Mouse (Mus musculus): ENCODE data around the gene Bmp4. TPM values are rescaled to one million over a fixed set of nuclear protein-coding genes. Genes with fewer than 3 reads are reported as not detected.

The Bmp4 gene
- total RNA-seq, 1 experiment: 36.5 TPM

DNA sequence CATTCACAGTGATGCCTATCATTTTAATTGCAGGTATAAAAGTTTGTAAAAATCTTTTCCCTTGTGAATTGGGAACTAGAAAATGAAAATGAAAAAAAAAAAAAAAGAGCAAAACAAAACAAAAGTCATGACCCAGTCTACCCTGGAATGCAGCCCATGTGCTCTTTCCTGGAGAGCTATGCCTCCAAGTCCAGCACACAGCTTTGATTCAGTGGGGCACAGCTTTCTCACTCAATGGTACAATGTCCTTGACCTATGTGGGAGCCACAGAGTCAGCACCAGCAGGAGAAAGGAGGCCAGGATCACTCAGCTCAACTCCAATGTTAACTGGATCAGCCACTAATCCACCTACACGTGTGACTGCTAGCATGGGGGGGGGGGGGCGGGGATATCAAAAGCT, 9.5 kb upstream of the Bmp4 start:
- no peak for TF ChIP-seq MAFK (IDR thresholded peaks at IDR 0.05; ENCODE audit: insufficient read depth, low read depth, low read length)
- no peak for TF ChIP-seq HCFC1 (IDR thresholded peaks at IDR 0.05; ENCODE audit: borderline replicate concordance, insufficient read depth, low read length)
- no peak for TF ChIP-seq CHD2 (IDR thresholded peaks at IDR 0.05; ENCODE audit: low read depth, low read length)
- TF ChIP-seq ZNF384 (IDR thresholded peaks at IDR 0.05; ENCODE audit: low read depth, low read length): no peak
- TF ChIP-seq ZC3H11A (IDR thresholded peaks at IDR 0.05; ENCODE audit: borderline replicate concordance, low read depth, low read length): no peak
- H3K9ac ChIP-seq (ENCODE audit: insufficient read depth, low read depth, low read length, poor library complexity, severe bottlenecking): no peak overlapping the region
- no peak for DNase-seq (ENCODE audit: low read depth, low spot score)
- H3K27ac ChIP-seq (ENCODE audit: insufficient read depth, low read depth, low read length, poor library complexity, severe bottlenecking): no peak overlapping the region
- no peaks in the 10 kb centered on the region for H3K9me3 ChIP-seq (ENCODE audit: control insufficient read depth, insufficient read depth, low read depth, low read length)
- H3K36me3 ChIP-seq (ENCODE audit: control insufficient read depth, insufficient read depth, low read length, poor library complexity, severe bottlenecking): no peaks in the 10 kb centered on the region
- H3K4me1 ChIP-seq (ENCODE audit: control insufficient read depth in 2 of 2, insufficient read depth in 2 of 2, low read length in 2 of 2, poor library complexity in 1 of 2): peaks cover 0 to 10% of the 10 kb centered on the region in 2 experiments; a peak in 2 of 4 replicates
- no peak overlapping the region for H3K4me3 ChIP-seq (ENCODE audit: insufficient read depth in 1 of 2, low read depth in 1 of 2, low read length in 2 of 2, poor library complexity in 1 of 2, severe bottlenecking in 1 of 2)
- in situ Hi-C loops (cut with MboI; ENCODE audit: low sequenced_read_pairs in 2 of 2, unreplicated experiment in 2 of 2): no loop called here

DNA sequence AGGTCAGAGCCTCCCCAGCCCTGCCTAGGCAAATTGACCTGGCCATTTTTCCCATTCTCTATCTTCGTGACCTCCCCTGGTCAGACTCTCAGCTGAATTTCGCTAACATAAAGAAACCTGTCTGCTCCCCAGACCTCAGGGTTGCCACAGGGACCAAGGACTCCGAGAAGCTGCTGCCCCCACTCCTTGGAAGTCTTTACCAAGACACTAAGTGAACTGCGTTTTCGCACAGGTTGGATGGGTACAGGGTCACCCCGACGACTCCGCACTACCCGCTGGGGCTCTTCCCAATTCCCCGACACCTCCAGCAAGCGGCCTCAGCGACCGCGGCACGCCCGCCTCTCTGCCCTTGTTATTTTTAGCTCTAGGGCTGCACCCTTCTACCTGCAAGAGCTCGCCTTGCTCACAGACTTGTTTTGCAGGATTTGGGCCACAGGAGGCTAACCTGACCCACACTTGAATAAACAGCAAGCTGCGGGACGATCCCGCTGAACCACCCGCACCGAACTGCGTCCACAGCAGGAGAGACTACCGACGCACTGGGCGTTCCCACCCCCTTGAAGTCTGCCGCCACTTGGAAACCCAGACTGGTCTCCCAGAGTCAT, 7.7 kb upstream of the Bmp4 start:
- in situ Hi-C loops (cut with MboI; ENCODE audit: low sequenced_read_pairs in 2 of 2, unreplicated experiment in 2 of 2): no loop called here
- peak overlapping the region; percentile 58; the same call in 1 of the 2 replicates for H3K9ac ChIP-seq (ENCODE audit: insufficient read depth, low read depth, low read length, poor library complexity, severe bottlenecking)
- H3K36me3 ChIP-seq (ENCODE audit: control insufficient read depth, insufficient read depth, low read length, poor library complexity, severe bottlenecking): no peaks in the 10 kb centered on the region
- peaks cover 0 to 10% of the 10 kb centered on the region in 2 experiments; a peak in 2 of 4 replicates for H3K4me1 ChIP-seq (ENCODE audit: control insufficient read depth in 2 of 2, insufficient read depth in 2 of 2, low read length in 2 of 2, poor library complexity in 1 of 2)
- H3K27ac ChIP-seq (ENCODE audit: insufficient read depth, low read depth, low read length, poor library complexity, severe bottlenecking): no peak overlapping the region; the same call in 1 of the 2 replicates
- no peak for TF ChIP-seq ZC3H11A (IDR thresholded peaks at IDR 0.05; ENCODE audit: borderline replicate concordance, low read depth, low read length)
- TF ChIP-seq ZNF384 (IDR thresholded peaks at IDR 0.05; ENCODE audit: low read depth, low read length): no peak
- TF ChIP-seq CHD2 (IDR thresholded peaks at IDR 0.05; ENCODE audit: low read depth, low read length): no peak
- TF ChIP-seq HCFC1 (IDR thresholded peaks at IDR 0.05; ENCODE audit: borderline replicate concordance, insufficient read depth, low read length): no peak
- DNase-seq (ENCODE audit: low read depth, low spot score): no peak
- no peaks in the 10 kb centered on the region for H3K9me3 ChIP-seq (ENCODE audit: control insufficient read depth, insufficient read depth, low read depth, low read length)
- peak overlapping the region; percentile 56 to 68 for H3K4me3 ChIP-seq (ENCODE audit: insufficient read depth in 1 of 2, low read depth in 1 of 2, low read length in 2 of 2, poor library complexity in 1 of 2, severe bottlenecking in 1 of 2)

- no peak for TF ChIP-seq ZC3H11A (IDR thresholded peaks at IDR 0.05; ENCODE audit: borderline replicate concordance, low read depth, low read length)
- no peak for TF ChIP-seq MAFK (IDR thresholded peaks at IDR 0.05; ENCODE audit: insufficient read depth, low read depth, low read length)
- TF ChIP-seq ZNF384 (IDR thresholded peaks at IDR 0.05; ENCODE audit: low read depth, low read length): peak; percentile 89
- no peak for TF ChIP-seq HCFC1 (IDR thresholded peaks at IDR 0.05; ENCODE audit: borderline replicate concordance, insufficient read depth, low read length)
- TF ChIP-seq CHD2 (IDR thresholded peaks at IDR 0.05; ENCODE audit: low read depth, low read length): no peak
- H3K9ac ChIP-seq (ENCODE audit: insufficient read depth, low read depth, low read length, poor library complexity, severe bottlenecking): no peak overlapping the region
- in situ Hi-C loops (cut with MboI; ENCODE audit: low sequenced_read_pairs in 2 of 2, unreplicated experiment in 2 of 2): no loop called here
- H3K27ac ChIP-seq (ENCODE audit: insufficient read depth, low read depth, low read length, poor library complexity, severe bottlenecking): peak overlapping the region; percentile 65; the same call in 1 of the 2 replicates
- H3K36me3 ChIP-seq (ENCODE audit: control insufficient read depth, insufficient read depth, low read length, poor library complexity, severe bottlenecking): no peaks in the 10 kb centered on the region
- no peak for DNase-seq (ENCODE audit: low read depth, low spot score)
- no peaks in the 10 kb centered on the region for H3K9me3 ChIP-seq (ENCODE audit: control insufficient read depth, insufficient read depth, low read depth, low read length)
- no peaks in the 10 kb centered on the region for H3K4me1 ChIP-seq (ENCODE audit: control insufficient read depth in 2 of 2, insufficient read depth in 2 of 2, low read length in 2 of 2, poor library complexity in 1 of 2)
- no peak overlapping the region for H3K4me3 ChIP-seq (ENCODE audit: insufficient read depth in 1 of 2, low read depth in 1 of 2, low read length in 2 of 2, poor library complexity in 1 of 2, severe bottlenecking in 1 of 2)
Measured at GRCm38 (mm10) chr14:46391621-46392170, 1.2 kb upstream of the Bmp4 start.

GRCm38 (mm10) chr14:46389438-46390248, 826 bp downstream of the Bmp4 start:
- peak overlapping the region; percentile 50; the same call in 1 of the 2 replicates for H3K9ac ChIP-seq (ENCODE audit: insufficient read depth, low read depth, low read length, poor library complexity, severe bottlenecking)
- in situ Hi-C loops (cut with MboI; ENCODE audit: low sequenced_read_pairs in 2 of 2, unreplicated experiment in 2 of 2): no loop called here
- no peak for DNase-seq (ENCODE audit: low read depth, low spot score)
- 0 out of 4 replicates have a peak, but pooled peaks cover 0 to 2% of the 10 kb centered on the region in 2 experiments for H3K4me1 ChIP-seq (ENCODE audit: control insufficient read depth in 2 of 2, insufficient read depth in 2 of 2, low read length in 2 of 2, poor library complexity in 1 of 2)
- no peaks in the 10 kb centered on the region for H3K9me3 ChIP-seq (ENCODE audit: control insufficient read depth, insufficient read depth, low read depth, low read length)
- H3K27ac ChIP-seq (ENCODE audit: insufficient read depth, low read depth, low read length, poor library complexity, severe bottlenecking): no peak overlapping the region
- H3K4me3 ChIP-seq (ENCODE audit: insufficient read depth in 1 of 2, low read depth in 1 of 2, low read length in 2 of 2, poor library complexity in 1 of 2, severe bottlenecking in 1 of 2): peak overlapping the region; percentile 67 to 77
- H3K36me3 ChIP-seq (ENCODE audit: control insufficient read depth, insufficient read depth, low read length, poor library complexity, severe bottlenecking): peaks cover 5% of the 10 kb centered on the region; the same call in 1 of the 2 replicates
- TF ChIP-seq ZNF384 (IDR thresholded peaks at IDR 0.05; ENCODE audit: low read depth, low read length) (no peak), ZC3H11A (IDR thresholded peaks at IDR 0.05; ENCODE audit: borderline replicate concordance, low read depth, low read length) (no peak), CHD2 (IDR thresholded peaks at IDR 0.05; ENCODE audit: low read depth, low read length) (no peak), MAFK (IDR thresholded peaks at IDR 0.05; ENCODE audit: insufficient read depth, low read depth, low read length) (no peak), HCFC1 (IDR thresholded peaks at IDR 0.05; ENCODE audit: borderline replicate concordance, insufficient read depth, low read length) (no peak)
